8 mouse cellular contexts compared by ENCODE assay signal in the genomic region with DNA sequence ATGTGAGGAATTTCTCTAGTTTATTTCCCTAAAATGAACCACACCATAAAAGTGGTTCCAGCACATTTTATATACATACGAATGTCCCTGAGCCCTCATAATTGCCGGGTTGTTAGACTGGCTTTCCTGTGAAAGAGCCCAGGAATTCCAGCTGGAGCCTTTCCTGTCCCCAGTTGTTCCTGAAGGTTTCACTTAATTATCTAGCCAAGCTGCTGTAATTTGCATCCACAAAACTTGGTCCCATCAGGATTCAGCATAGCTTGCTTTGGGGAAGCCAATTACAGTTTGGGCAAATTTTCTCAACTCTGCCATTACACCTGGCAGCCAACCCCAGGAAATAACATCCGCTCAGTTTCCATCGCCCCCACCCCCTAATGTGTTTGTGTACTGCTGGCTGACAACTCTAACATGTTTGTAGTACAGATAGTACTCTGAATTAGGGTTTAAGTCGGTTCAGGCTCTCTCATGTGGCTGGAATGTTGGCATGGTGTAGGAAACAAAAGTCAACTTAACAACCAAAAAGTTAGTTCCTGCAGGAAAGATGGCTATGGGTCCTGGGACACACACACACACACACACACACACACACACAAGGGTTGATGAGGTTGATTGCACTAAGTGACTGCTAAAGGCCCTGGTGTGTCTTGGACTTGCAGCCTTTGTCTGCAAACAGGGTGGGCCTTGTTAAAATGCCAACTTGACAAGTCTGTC. TPM values are rescaled to one million over a fixed set of nuclear protein-coding genes. Genes with fewer than 3 reads are reported as not detected.
DNase-seq lines count a peak whose midpoint lies in the region; ATAC-seq and TF ChIP-seq lines count a peak whose summit lies in the region.

No protein-coding gene starts in this region.

- intact Hi-C loops in heart, postnatal 25 days (cut with DNase I), result no loop called here

- H3K9me3 ChIP-seq in lung, embryonic 16.5 days (ENCODE audit: control insufficient read depth, low read length), result no peaks in the 10 kb centered on the region

- 42% methylated on average over 5 of the region's 5 CpGs for WGBS in lung, embryonic 16.5 days

- no peaks in the 10 kb centered on the region for H3K27me3 ChIP-seq in testis, adult 2 months (ENCODE audit: control insufficient read depth, insufficient read depth, low read length)
- no peaks in the 10 kb centered on the region for H3K27me3 ChIP-seq in lung, embryonic 16.5 days (ENCODE audit: control insufficient read depth, insufficient read depth, low read depth, low read length)

- peak overlapping the region; percentile 13; the same call in 1 of the 2 replicates for H3K27ac ChIP-seq in testis, adult 2 months (ENCODE audit: control insufficient read depth, insufficient read depth, low read depth, low read length)
- H3K27ac ChIP-seq in lung, embryonic 16.5 days (ENCODE audit: low read length), result peak overlapping the region; percentile 79

- H3K36me3 ChIP-seq in testis, adult 2 months (ENCODE audit: control insufficient read depth, insufficient read depth, low read length), result no peaks in the 10 kb centered on the region
- H3K36me3 ChIP-seq in lung, embryonic 16.5 days (ENCODE audit: control insufficient read depth, insufficient read depth, low read length), result no peaks in the 10 kb centered on the region

- no peak for TF ChIP-seq POLR2A in testis, adult 2 months (IDR thresholded peaks at IDR 0.05; ENCODE audit: control insufficient read depth, low read depth, low read length)

- TF ChIP-seq CTCF in testis, adult 2 months (IDR thresholded peaks at IDR 0.05; ENCODE audit: control insufficient read depth, insufficient read depth, insufficient replicate concordance, low read depth, low read length), result no peak

- no peak overlapping the region for H3K4me2 ChIP-seq in lung, embryonic 16.5 days (ENCODE audit: low read depth, low read length)

- H3K4me1 ChIP-seq in testis, adult 2 months (ENCODE audit: control insufficient read depth, insufficient read depth, low read length), result no peaks in the 10 kb centered on the region; the same call in 1 of the 2 replicates
- H3K4me1 ChIP-seq in lung, embryonic 16.5 days (replicated peaks; ENCODE audit: control insufficient read depth, insufficient read depth, low read length), result peaks cover 6% of the 10 kb centered on the region

- peak; percentile 86 for ATAC-seq in lung, embryonic 16.5 days (ENCODE audit: low read depth)

- no peak overlapping the region for H3K4me3 ChIP-seq in testis, adult 2 months (ENCODE audit: control insufficient read depth, low read depth, low read length)
- H3K4me3 ChIP-seq in lung, embryonic 16.5 days (ENCODE audit: low read length), result no peak overlapping the region

- DNase-seq in testis, postnatal 10 days (ENCODE audit: low spot score), result no peak
- peak; percentile 19 for DNase-seq in heart, postnatal 25 days (ENCODE audit: low spot score)
- no peak for DNase-seq in B cell, adult 2 months
- no peak for DNase-seq in thymus, postnatal 4 days
- DNase-seq in spleen, adult 18-20 months, result no peak
- DNase-seq in layer of hippocampus, adult 9-10 months (ENCODE audit: low spot score), result no peak

- H3K9ac ChIP-seq in lung, embryonic 16.5 days (ENCODE audit: low read length), result no peak overlapping the region

RNA-seq across cellular contexts. Expression of a gene that starts 34.3 kb away (rescaled TPM):
- 3.0 and 3.6 TPM in 2 replicates for polyA plus RNA-seq in testis, adult 2 months (2012; rRNA removed)
- 10 to 100 TPM; 16.0 to 17.2 TPM for total RNA-seq in heart, postnatal 25 days (2021)
- polyA plus RNA-seq in lung, embryonic 16.5 days (2015; fragmentation: Nextera tagmentation; extraction: Ambion mirVana), result 20.7 and 23.6 TPM in 2 replicates
